12 mouse cellular contexts compared by ENCODE assay signal in genomic region chr4:135895071-135895571, GRCm38 (mm10). TPM values are rescaled to one million over a fixed set of nuclear protein-coding genes. Genes with fewer than 3 reads are reported as not detected.
DNase-seq lines count a peak whose midpoint lies in the region; ATAC-seq and TF ChIP-seq lines count a peak whose summit lies in the region.
"Had no signal": no experiment of that assay in that cellular context is flagged by ENCODE, and none has a peak within 500 bp of the region (broad histone marks: within the 10 kb centered on the region; RNA-seq: fewer than 3 reads in every experiment).

Gene Cnr2 (plus strand): TSS chr4:135895394.

- no peak; the same call in 1 of the 2 replicates for TF ChIP-seq RAD21 in CH12.LX (IDR thresholded peaks at IDR 0.05; ENCODE audit: low read depth, low read length)

- H3K9me3 ChIP-seq in heart, embryonic 16.5 days (replicated peaks; ENCODE audit: control insufficient read depth, low read length): no peaks in the 10 kb centered on the region
- H3K9me3 ChIP-seq in CH12.LX (replicated peaks; ENCODE audit: low read length): peaks cover 2% of the 10 kb centered on the region
- H3K9me3 ChIP-seq in liver, embryonic 12.5 days (replicated peaks): no peaks in the 10 kb centered on the region
- H3K9me3 ChIP-seq in forebrain, embryonic 13.5 days (replicated peaks): no peaks in the 10 kb centered on the region
- H3K9me3 ChIP-seq: intestine, embryonic 15.5 days; neural tube, embryonic 12.5 days had no signal

- no peak within 1 kb of the TSS for H3K4me2 ChIP-seq in heart, embryonic 16.5 days (ENCODE audit: low read depth, low read length)
- H3K4me2 ChIP-seq in CH12.LX (ENCODE audit: insufficient read depth, low read depth, poor library complexity, severe bottlenecking): peak within 1 kb of the TSS; percentile 80
- H3K4me2 ChIP-seq in liver, embryonic 12.5 days: peak within 1 kb of the TSS; percentile 63
- no peak within 1 kb of the TSS for H3K4me2 ChIP-seq in forebrain, embryonic 13.5 days
- H3K4me2 ChIP-seq: intestine, embryonic 15.5 days; neural tube, embryonic 12.5 days had no signal

- H3K36me3 ChIP-seq in heart, embryonic 16.5 days (ENCODE audit: control insufficient read depth, insufficient read depth): no peaks in the 10 kb centered on the region
- no peaks in the 10 kb centered on the region for H3K36me3 ChIP-seq in CH12.LX (replicated peaks in 1 of 2; ENCODE audit: control insufficient read depth in 1 of 2, insufficient read depth in 1 of 2, low read length in 1 of 2)
- H3K36me3 ChIP-seq in liver, embryonic 12.5 days: no peaks in the 10 kb centered on the region
- H3K36me3 ChIP-seq in forebrain, embryonic 13.5 days (ENCODE audit: poor library complexity, severe bottlenecking): no peaks in the 10 kb centered on the region
- H3K36me3 ChIP-seq: intestine, embryonic 15.5 days; neural tube, embryonic 12.5 days had no signal

- in situ Hi-C loops in CH12.LX (cut with MboI; ENCODE audit: low pct_ligation_motif_present, low pct_unique_long_range_greater_than_20kb, low sequenced_read_pairs): loop anchor here (5.0 kb wide), 1 partner anchor 157 kb away; the partner anchor contains the start of gene Rpl11

- peak within 1 kb of the TSS; percentile 38; the same call in 1 of the 2 replicates for H3K9ac ChIP-seq in heart, embryonic 16.5 days (ENCODE audit: low read length)
- H3K9ac ChIP-seq in CH12.LX (ENCODE audit: insufficient read depth, low read depth): peak within 1 kb of the TSS; percentile 68
- H3K9ac ChIP-seq in liver, embryonic 12.5 days: peak within 1 kb of the TSS; percentile 47
- no peak within 1 kb of the TSS for H3K9ac ChIP-seq in forebrain, embryonic 13.5 days
- H3K9ac ChIP-seq: intestine, embryonic 15.5 days; neural tube, embryonic 12.5 days had no signal

- no peak within 1 kb of the TSS for H3K27ac ChIP-seq in heart, embryonic 16.5 days (ENCODE audit: low read length)
- peak within 1 kb of the TSS; percentile 48; the same call in 1 of the 2 replicates for H3K27ac ChIP-seq in CH12.LX (ENCODE audit: insufficient read depth, low read depth)
- H3K27ac ChIP-seq in liver, embryonic 12.5 days: peak within 1 kb of the TSS; percentile 90
- no peak within 1 kb of the TSS for H3K27ac ChIP-seq in forebrain, embryonic 13.5 days
- H3K27ac ChIP-seq: intestine, embryonic 15.5 days; neural tube, embryonic 12.5 days had no signal

- peak; percentile 63; the same call in 1 of the 2 replicates for TF ChIP-seq EP300 in CH12.LX (IDR thresholded peaks at IDR 0.05; ENCODE audit: low read length)

- TF ChIP-seq POLR2A in CH12.LX (IDR thresholded peaks at IDR 0.05; ENCODE audit: low read depth, low read length): peak; percentile 57

- ATAC-seq in heart, embryonic 16.5 days (replicated peaks; ENCODE audit: extremely low read depth, insufficient read depth, low FRiP score): no peak
- no peak for ATAC-seq in liver, embryonic 12.5 days
- ATAC-seq in forebrain, embryonic 13.5 days: no peak
- ATAC-seq: intestine, embryonic 15.5 days had no signal

- H3K27me3 ChIP-seq in heart, embryonic 16.5 days (ENCODE audit: control insufficient read depth, insufficient read depth, low read length): no peaks in the 10 kb centered on the region
- no peaks in the 10 kb centered on the region for H3K27me3 ChIP-seq in CH12.LX (replicated peaks)
- H3K27me3 ChIP-seq in liver, embryonic 12.5 days (replicated peaks): no peaks in the 10 kb centered on the region
- no peaks in the 10 kb centered on the region for H3K27me3 ChIP-seq in forebrain, embryonic 13.5 days
- H3K27me3 ChIP-seq: intestine, embryonic 15.5 days; neural tube, embryonic 12.5 days had no signal

- no peak within 1 kb of the TSS; the same call in 1 of the 2 replicates for H3K4me3 ChIP-seq in heart, embryonic 16.5 days (ENCODE audit: low read length)
- peak within 1 kb of the TSS; percentile 48 to 64 (median 55) for H3K4me3 ChIP-seq in CH12.LX (replicated peaks in 1 of 3; ENCODE audit: low read depth in 2 of 3, low read length in 2 of 3, poor library complexity in 1 of 3)
- peak within 1 kb of the TSS; percentile 24 for H3K4me3 ChIP-seq in liver, embryonic 12.5 days
- no peak within 1 kb of the TSS for H3K4me3 ChIP-seq in forebrain, embryonic 13.5 days
- H3K4me3 ChIP-seq: intestine, embryonic 15.5 days; neural tube, embryonic 12.5 days had no signal

- H3K79me2 ChIP-seq in CH12.LX (replicated peaks; ENCODE audit: control insufficient read depth, extremely low read depth, insufficient read depth, poor library complexity, severe bottlenecking): no peaks in the 10 kb centered on the region

- intact Hi-C loops in heart, postnatal 25 days (cut with DNase I): no loop called here

- 24% methylated on average over 8 of the region's 8 CpGs for whole genome bisulfite sequencing in heart, embryonic 16.5 days
- 18% methylated on average over 8 of the region's 8 CpGs for WGBS in liver, embryonic 12.5 days (ENCODE audit: insufficient replicate concordance)
- WGBS in forebrain, embryonic 13.5 days: 61% methylated on average over 8 of the region's 8 CpGs

- peaks cover 7% of the 10 kb centered on the region for H3K4me1 ChIP-seq in heart, embryonic 16.5 days (ENCODE audit: control insufficient read depth, insufficient read depth, low read length)
- H3K4me1 ChIP-seq in CH12.LX (ENCODE audit: control insufficient read depth in 1 of 2, insufficient read depth in 2 of 2): peaks cover 28 to 53% of the 10 kb centered on the region in 2 experiments
- peaks cover 63% of the 10 kb centered on the region for H3K4me1 ChIP-seq in liver, embryonic 12.5 days
- H3K4me1 ChIP-seq in forebrain, embryonic 13.5 days: no peaks in the 10 kb centered on the region
- H3K4me1 ChIP-seq: neural tube, embryonic 12.5 days had no signal

- TF ChIP-seq CTCF in CH12.LX (conservative IDR thresholded peaks at IDR 0.05 in 1 of 2, IDR thresholded peaks at IDR 0.05 in 1 of 2; ENCODE audit: low read depth in 2 of 2, low read length in 2 of 2): no peak

- dilution Hi-C loops in CH12.LX (cut with MboI; ENCODE audit: extremely low pct_ligation_motif_present, extremely low pct_unique_long_range_greater_than_20kb, low sequenced_read_pairs): no loop called here

- no peak for DNase-seq in heart, postnatal 25 days (ENCODE audit: low spot score)
- DNase-seq in CH12.LX (ENCODE audit: extremely low read depth): peak; percentile 70
- DNase-seq in spleen, postnatal 10 days (ENCODE audit: low spot score in 2 of 2): peak; percentile 50 to 55
- no peak for DNase-seq in testis, postnatal 14 days (ENCODE audit: low spot score)
- no peak for DNase-seq in right cerebral cortex, postnatal 10 days (ENCODE audit: low spot score in 2 of 2)
- DNase-seq: cerebellum, adult 9-11 months; gastrocnemius, postnatal 10 days had no signal

TF ChIP-seq in CH12.LX, 34 proteins besides CTCF, POLR2A, EP300 and RAD21:
- TF ChIP-seq BHLHE40 (IDR thresholded peaks at IDR 0.05; ENCODE audit: low read depth, low read length) (peak; percentile 80), TBP (conservative IDR thresholded peaks at IDR 0.05; ENCODE audit: low read depth, low read length) (peak; percentile 75), MAX (IDR thresholded peaks at IDR 0.05; ENCODE audit: low read length) (peak; percentile 76), CHD1 (IDR thresholded peaks at IDR 0.05; ENCODE audit: low read depth, low read length) (no peak), GABPA (IDR thresholded peaks at IDR 0.05; ENCODE audit: insufficient replicate concordance, low read depth, low read length) (no peak), UBTF (IDR thresholded peaks at IDR 0.05; ENCODE audit: low read depth, low read length) (0 out of 2 replicates have a peak, but pooled peaks have one; percentile 45), IRF4 (IDR thresholded peaks at IDR 0.05; ENCODE audit: low read depth, low read length) (peak; percentile 43; the same call in 1 of the 2 replicates), MAZ (IDR thresholded peaks at IDR 0.05; ENCODE audit: low read depth, low read length) (no peak), ETS1 (conservative IDR thresholded peaks at IDR 0.05; ENCODE audit: low read depth, low read length) (peak; percentile 47; the same call in 1 of the 2 replicates), HCFC1 (IDR thresholded peaks at IDR 0.05; ENCODE audit: low read depth, low read length) (peak; percentile 18; the same call in 1 of the 2 replicates), MYC (IDR thresholded peaks at IDR 0.05; ENCODE audit: low read depth, low read length) (peak; percentile 85; the same call in 1 of the 2 replicates), JUND (conservative IDR thresholded peaks at IDR 0.05; ENCODE audit: low read depth, low read length) (no peak), TCF12 (IDR thresholded peaks at IDR 0.05; ENCODE audit: low read depth, low read length) (peak; percentile 62), SIN3A (IDR thresholded peaks at IDR 0.05; ENCODE audit: low read length) (peak; percentile 84), MXI1 (IDR thresholded peaks at IDR 0.05; ENCODE audit: low read depth, low read length) (peak; percentile 79), ELF1 (IDR thresholded peaks at IDR 0.05; ENCODE audit: low read depth, low read length) (0 out of 2 replicates have a peak, but pooled peaks have one; percentile 26)

RNA-seq across cellular contexts. Expression of gene Cnr2, which starts in this region (rescaled TPM):
- 0.71 and 0.80 TPM in 2 replicates for polyA plus RNA-seq in heart, embryonic 16.5 days (2015; fragmentation: Nextera tagmentation; extraction: Ambion mirVana)
- total RNA-seq in heart, postnatal 25 days (2021): under 1 TPM; 0.34 to 0.36 TPM
- total RNA-seq in CH12.LX (2012; rRNA removed) (5.6 and 6.5 TPM in 2 replicates), CH12.LX (2014; rRNA removed) (13.5 and 13.8 TPM in 2 replicates)
- polyA plus RNA-seq in CH12.LX (2012; ENCODE audit: insufficient read length, low read depth): 9.4 and 10.6 TPM in 2 replicates
- 3.9 and 4.3 TPM in 2 replicates for polyA plus RNA-seq in liver, embryonic 12.5 days (2016; fragmentation: Nextera tagmentation; extraction: Ambion mirVana)
- polyA plus RNA-seq in forebrain, embryonic 13.5 days (2015; fragmentation: Nextera tagmentation; extraction: Ambion mirVana): 0.13 and 0.21 TPM in 2 replicates

Comparison
In these comparisons a context has a peak if more than half of its experiments do, and no peak if none do; other contexts are left out.
1. RNA of gene Cnr2 (total RNA-seq): 5.6 to 13.8 TPM in CH12.LX; 0.34 to 0.36 TPM in heart, postnatal 25 days; every median in the first group is over 4 times any median in the second.
2. H3K27ac ChIP-seq: peak in CH12.LX (single experiment) and liver, embryonic 12.5 days (single experiment); none in heart, embryonic 16.5 days (single experiment) and forebrain, embryonic 13.5 days (single experiment).
3. H3K4me2 ChIP-seq: peak in CH12.LX (single experiment) and liver, embryonic 12.5 days (single experiment); none in heart, embryonic 16.5 days (single experiment) and forebrain, embryonic 13.5 days (single experiment).
4. H3K4me3 ChIP-seq: peak in CH12.LX (3 of 3) and liver, embryonic 12.5 days (single experiment); none in heart, embryonic 16.5 days (single experiment) and forebrain, embryonic 13.5 days (single experiment).
5. DNase-seq: peak in CH12.LX (single experiment) and spleen, postnatal 10 days (2 of 2); none in heart, postnatal 25 days (single experiment), testis, postnatal 14 days (single experiment) and right cerebral cortex, postnatal 10 days (0 of 2).